Mouse (Mus musculus) liver, embryonic 11.5 days (tissue): Measurements from ENCODE around the gene Ak5. TPM values are rescaled to one million over a fixed set of nuclear protein-coding genes. Genes with fewer than 3 reads are reported as not detected.

ENCODE experiments used
- ATAC-seq: fragments of 200-750 bp; cut with Nextera tagmentation; replicated peaks from 2 replicates; pipeline ENCODE4 v1.8.0; 2017; ENCODE audit warnings: moderate number of reproducible peaks, mild to moderate bottlenecking, moderate TSS enrichment, moderate library complexity; ENCODE audit not compliant: low FRiP score
- DNase-seq: peaks from one replicate; pipeline ENCODE4 v3.0.0-alpha.2; 2017; ENCODE audit warnings: low spot score
- H3K27ac ChIP-seq: fragments of 300-500 bp; sonication (generic); 2 replicates; pipeline ENCODE4 v1.5.1; 2014; ENCODE audit warnings: mild to moderate bottlenecking, low read depth, low read length, control low read depth
- H3K27me3 ChIP-seq: fragments of 300-500 bp; sonication (generic); replicated peaks from 2 replicates; pipeline ENCODE4 v1.6.1; 2014; ENCODE audit warnings: low read length, mixed read lengths; ENCODE audit not compliant: control insufficient read depth, insufficient read depth
- H3K36me3 ChIP-seq: fragments of 300-500 bp; sonication (generic); 2 replicates; pipeline ENCODE4 v1.6.1; 2014; ENCODE audit warnings: mild to moderate bottlenecking, low read length, moderate library complexity, mixed read lengths; ENCODE audit not compliant: control insufficient read depth, insufficient read depth
- H3K4me1 ChIP-seq: fragments of 300-500 bp; sonication (generic); replicated peaks from 2 replicates; pipeline ENCODE4 v1.6.1; 2014; ENCODE audit warnings: low read length, mixed read lengths; ENCODE audit not compliant: control insufficient read depth, insufficient read depth
- H3K4me2 ChIP-seq: fragments of 300-500 bp; sonication (generic); 2 replicates; pipeline ENCODE4 v1.6.1; 2014; ENCODE audit warnings: mild to moderate bottlenecking, control low read depth, moderate library complexity
- H3K4me3 ChIP-seq: fragments of 300-500 bp; sonication (generic); 2 replicates; pipeline ENCODE4 v1.5.1; 2014; ENCODE audit warnings: low read depth, low read length, control low read depth
- H3K9ac ChIP-seq: fragments of 300-500 bp; sonication (generic); 2 replicates; pipeline ENCODE4 v1.6.1; 2014; ENCODE audit warnings: low read depth, low read length, control low read depth
- H3K9me3 ChIP-seq: fragments of 300-500 bp; sonication (generic); 2 replicates; pipeline ENCODE4 v1.6.1; 2016; ENCODE audit warnings: low read length, inconsistent platforms, mixed read lengths; ENCODE audit not compliant: control insufficient read depth
- WGBS: fragments of 180-500 bp; shearing (Covaris S2); extraction: QIAGEN DNeasy Blood & Tissue Kit; methylation state at CpG from one replicate; pipeline ENCODE4 v1.1.7; 2014; 5-methylcytosine and 5-hydroxymethylcytosine counted together
- polyA plus RNA-seq: library from polyadenylated mRNA; unstranded; fragments of >200 nt; fragmentation: Nextera tagmentation; extraction: Ambion mirVana; gene quantifications from 2 replicates; pipeline ENCODE4 v1.2.1, GENCODE M21; 2014

Gene Ak5
- polyA plus RNA-seq, 1 experiment from 2014 or later = 3.5 TPM

GRCm38 (mm10) chr3:152515959-152516358 lies 152.2 kb downstream of the Ak5 start:
- Histone ChIP-seq H3K4me3 (no peak overlapping the region), H3K9me3 (no peaks in the 10 kb centered on the region), H3K36me3 (no peaks in the 10 kb centered on the region), H3K4me2 (no peak overlapping the region), H3K4me1 (no peaks in the 10 kb centered on the region), H3K9ac (no peak overlapping the region), H3K27me3 (no peaks in the 10 kb centered on the region), H3K27ac (no peak overlapping the region)
- DNase-seq (no peak), ATAC-seq (no peak)
- WGBS = 79% methylated on average over 6 of the region's 6 CpGs

GRCm38 (mm10) chr3:152512517-152512916 lies 155.6 kb downstream of the Ak5 start:
- H3K4me3 ChIP-seq = no peak overlapping the region
- no peaks in the 10 kb centered on the region for H3K27me3 ChIP-seq
- no peaks in the 10 kb centered on the region for H3K36me3 ChIP-seq
- DNase-seq (no peak), ATAC-seq (no peak)
- H3K9ac ChIP-seq = no peak overlapping the region
- H3K27ac ChIP-seq = no peak overlapping the region
- H3K9me3 ChIP-seq = no peaks in the 10 kb centered on the region
- WGBS = 50% methylated on average over 2 of the region's 2 CpGs
- no peak overlapping the region for H3K4me2 ChIP-seq
- no peaks in the 10 kb centered on the region for H3K4me1 ChIP-seq

GRCm38 (mm10) chr3:152509268-152509667 lies 158.9 kb downstream of the Ak5 start:
- H3K4me2 ChIP-seq = no peak overlapping the region
- H3K4me3 ChIP-seq = no peak overlapping the region
- ATAC-seq (no peak), DNase-seq (no peak)
- no peaks in the 10 kb centered on the region for H3K9me3 ChIP-seq
- H3K27me3 ChIP-seq = no peaks in the 10 kb centered on the region
- 59% methylated on average over 7 of the region's 7 CpGs for WGBS
- no peak overlapping the region for H3K27ac ChIP-seq
- H3K4me1 ChIP-seq = no peaks in the 10 kb centered on the region
- no peaks in the 10 kb centered on the region for H3K36me3 ChIP-seq
- no peak overlapping the region for H3K9ac ChIP-seq

GRCm38 (mm10) chr3:152508419-152508993 lies 159.7 kb downstream of the Ak5 start:
- no peak for DNase-seq
- Histone ChIP-seq H3K27me3 (no peaks in the 10 kb centered on the region), H3K9ac (no peak overlapping the region), H3K9me3 (no peaks in the 10 kb centered on the region), H3K27ac (no peak overlapping the region), H3K4me2 (no peak overlapping the region), H3K4me3 (no peak overlapping the region), H3K36me3 (no peaks in the 10 kb centered on the region), H3K4me1 (no peaks in the 10 kb centered on the region)
- 83% methylated on average over 12 of the region's 12 CpGs for WGBS
- no peak for ATAC-seq

GRCm38 (mm10) chr3:152507900-152508299 lies 160.3 kb downstream of the Ak5 start:
- H3K36me3 ChIP-seq = no peaks in the 10 kb centered on the region
- H3K4me1 ChIP-seq = no peaks in the 10 kb centered on the region
- H3K9me3 ChIP-seq = no peaks in the 10 kb centered on the region
- H3K9ac ChIP-seq = no peak overlapping the region
- no peak overlapping the region for H3K4me3 ChIP-seq
- 83% methylated on average over 8 of the region's 8 CpGs for WGBS
- H3K4me2 ChIP-seq = no peak overlapping the region
- ATAC-seq (no peak), DNase-seq (no peak)
- H3K27me3 ChIP-seq = no peaks in the 10 kb centered on the region
- no peak overlapping the region for H3K27ac ChIP-seq

GRCm38 (mm10) chr3:152498968-152499696 lies 169.0 kb downstream of the Ak5 start:
- Histone ChIP-seq H3K9me3 (no peaks in the 10 kb centered on the region), H3K9ac (no peak overlapping the region), H3K4me3 (no peak overlapping the region), H3K27me3 (no peaks in the 10 kb centered on the region), H3K36me3 (no peaks in the 10 kb centered on the region), H3K4me2 (no peak overlapping the region), H3K27ac (no peak overlapping the region), H3K4me1 (no peaks in the 10 kb centered on the region)
- no peak for ATAC-seq
- WGBS = 81% methylated on average over 2 of the region's 2 CpGs
- DNase-seq = no peak

GRCm38 (mm10) chr3:152497842-152498241 lies 170.3 kb downstream of the Ak5 start:
- Histone ChIP-seq H3K27ac (no peak overlapping the region), H3K4me1 (no peaks in the 10 kb centered on the region), H3K4me3 (no peak overlapping the region), H3K27me3 (no peaks in the 10 kb centered on the region), H3K4me2 (no peak overlapping the region), H3K9me3 (no peaks in the 10 kb centered on the region), H3K9ac (no peak overlapping the region), H3K36me3 (no peaks in the 10 kb centered on the region)
- 0 out of 2 replicates have a peak, but pooled peaks have one; percentile 7 for ATAC-seq
- 73% methylated on average over 2 of the region's 2 CpGs for WGBS
- no peak for DNase-seq

GRCm38 (mm10) chr3:152497084-152497483 lies 171.1 kb downstream of the Ak5 start:
- H3K27me3 ChIP-seq = no peaks in the 10 kb centered on the region
- 79% methylated on average over 7 of the region's 7 CpGs for WGBS
- H3K36me3 ChIP-seq = no peaks in the 10 kb centered on the region
- H3K9me3 ChIP-seq = no peaks in the 10 kb centered on the region
- no peak overlapping the region for H3K27ac ChIP-seq
- H3K4me2 ChIP-seq = no peak overlapping the region
- DNase-seq (no peak), ATAC-seq (no peak)
- H3K9ac ChIP-seq = no peak overlapping the region
- no peak overlapping the region for H3K4me3 ChIP-seq
- no peaks in the 10 kb centered on the region for H3K4me1 ChIP-seq

- Histone ChIP-seq H3K27me3 (no peaks in the 10 kb centered on the region), H3K36me3 (no peaks in the 10 kb centered on the region), H3K4me3 (no peak overlapping the region), H3K9me3 (no peaks in the 10 kb centered on the region), H3K4me2 (no peak overlapping the region), H3K9ac (no peak overlapping the region), H3K27ac (no peak overlapping the region), H3K4me1 (no peaks in the 10 kb centered on the region)
- WGBS = 82% methylated on average over 8 of the region's 8 CpGs
- DNase-seq (no peak), ATAC-seq (no peak)
These were observed 172.7 kb downstream of the Ak5 start for GRCm38 (mm10) chr3:152495415-152495898.
